Mouse (Mus musculus) kidney, adult 2 months (tissue): ENCODE results near the gene Vdr. TPM values are rescaled to one million over a fixed set of nuclear protein-coding genes. Genes with fewer than 3 reads are reported as not detected.

Source experiments
- DNase-seq: peaks from one replicate; pipeline ENCODE4 v3.0.0; 2021
- H3K27ac ChIP-seq: fragments of 200-500 bp; 2 replicates; pipeline ENCODE4 v1.5.1; 2012; ENCODE audit warnings: low read depth, low read length, control low read depth, inconsistent platforms; ENCODE audit not compliant: insufficient read depth
- H3K27me3 ChIP-seq: fragments of 200-500 bp; replicated peaks from 2 replicates; pipeline ENCODE4 v1.6.1; 2012; ENCODE audit warnings: mild to moderate bottlenecking, moderate library complexity, low read length, inconsistent platforms; ENCODE audit not compliant: control insufficient read depth, insufficient read depth
- H3K36me3 ChIP-seq: fragments of 200-500 bp; 2 replicates; pipeline ENCODE4 v1.6.1; 2012; ENCODE audit warnings: mild to moderate bottlenecking, moderate library complexity, low read length, inconsistent platforms; ENCODE audit not compliant: control insufficient read depth, insufficient read depth
- H3K4me1 ChIP-seq: fragments of 200-500 bp; 2 replicates; pipeline ENCODE4 v1.6.1; 2011; ENCODE audit warnings: low read length; ENCODE audit not compliant: control insufficient read depth, insufficient read depth
- H3K4me3 ChIP-seq: fragments of 200-500 bp; 2 replicates; pipeline ENCODE4 v1.5.1; 2011; ENCODE audit warnings: mild to moderate bottlenecking, low read depth, low read length, control low read depth; ENCODE audit not compliant: insufficient read depth
- CTCF ChIP-seq: fragments of 200-500 bp; conservative IDR thresholded peaks from 2 replicates; pipeline ENCODE4 v1.5.1; 2011; ENCODE audit warnings: low read depth, mild to moderate bottlenecking, control low read depth, low read length, moderate library complexity, mixed read lengths; ENCODE audit not compliant: insufficient read depth, insufficient read length
- POLR2A ChIP-seq: fragments of 200-500 bp; IDR thresholded peaks from one replicate; pipeline ENCODE4 v1.6.1; 2011; ENCODE audit warnings: low read depth, low read length, control low read depth
- WGBS: fragments of 180-500 bp; shearing (Covaris S2); methylation state at CpG from one replicate; pipeline ENCODE4 v1.1.7; 2018; 5-methylcytosine and 5-hydroxymethylcytosine counted together
- polyA plus RNA-seq: library from polyadenylated mRNA; depleted of rRNA; stranded (reverse); fragments of >200 nt; gene quantifications from 2 replicates; pipeline ENCODE4 v1.2.3, GENCODE M21; 2012; rRNA removed

Vdr gene
- polyA plus RNA-seq = 96.6 and 114 TPM in 2 replicates

DNA sequence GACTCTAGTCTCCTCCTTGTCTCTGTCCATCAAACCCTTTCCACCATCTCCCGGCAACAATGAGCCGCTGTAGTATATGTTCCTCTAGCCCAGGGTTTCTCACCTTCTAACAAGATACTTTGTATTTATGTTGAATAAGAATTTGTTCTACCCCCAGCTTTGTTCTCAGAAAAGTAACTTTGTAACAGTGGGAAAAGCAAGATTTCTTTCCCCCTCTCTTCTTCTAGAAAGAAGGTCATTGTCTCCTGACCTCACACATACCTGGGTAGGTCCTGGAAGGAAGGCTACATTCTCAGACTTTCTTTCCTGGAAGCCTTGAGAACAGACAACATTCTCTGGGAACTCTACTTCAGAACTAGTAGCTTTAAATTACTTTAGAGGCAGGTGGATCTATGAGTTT lies at the start of gene Vdr:
Vdr (minus strand) TSS at position 101 of the 400 bp plus-strand sequence.
- DNase-seq = no peak
- TF ChIP-seq POLR2A (no peak), CTCF (no peak)
- no peak within 1 kb of the TSS for H3K27ac ChIP-seq
- H3K4me1 ChIP-seq = no peaks in the 10 kb centered on the region; the same call in 1 of the 2 replicates
- H3K36me3 ChIP-seq = no peaks in the 10 kb centered on the region
- 94% methylated on average over 2 of the region's 2 CpGs for WGBS
- H3K4me3 ChIP-seq = no peak within 1 kb of the TSS
- no peaks in the 10 kb centered on the region for H3K27me3 ChIP-seq

DNA sequence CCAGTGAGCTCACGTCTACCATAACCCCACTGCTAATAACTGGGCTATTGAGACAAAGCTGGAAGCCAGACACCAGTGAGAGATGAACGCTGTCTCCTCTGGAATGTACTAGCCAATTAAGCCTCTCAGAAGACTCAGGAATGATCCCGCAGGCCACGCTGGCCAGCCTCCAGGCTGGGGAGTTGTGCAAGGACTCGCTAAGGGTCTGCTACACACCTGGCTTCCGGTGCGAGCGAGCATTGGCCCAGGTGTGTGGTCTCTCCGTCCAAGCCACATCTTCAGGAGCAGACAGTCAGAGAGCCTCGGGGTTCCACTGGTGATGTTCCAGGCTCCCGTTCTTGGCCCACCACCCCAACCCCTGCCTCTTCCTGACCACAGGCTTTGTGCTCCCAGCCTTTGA lies 46.0 kb upstream of the Vdr start:
- Histone ChIP-seq H3K4me1 (peaks cover 5% of the 10 kb centered on the region; the same call in 1 of the 2 replicates), H3K27me3 (no peaks in the 10 kb centered on the region), H3K4me3 (no peak overlapping the region), H3K36me3 (no peaks in the 10 kb centered on the region), H3K27ac (no peak overlapping the region)
- no peak for DNase-seq
- WGBS = 78% methylated on average over 11 of the region's 11 CpGs
- TF ChIP-seq CTCF (no peak), POLR2A (no peak)

DNA sequence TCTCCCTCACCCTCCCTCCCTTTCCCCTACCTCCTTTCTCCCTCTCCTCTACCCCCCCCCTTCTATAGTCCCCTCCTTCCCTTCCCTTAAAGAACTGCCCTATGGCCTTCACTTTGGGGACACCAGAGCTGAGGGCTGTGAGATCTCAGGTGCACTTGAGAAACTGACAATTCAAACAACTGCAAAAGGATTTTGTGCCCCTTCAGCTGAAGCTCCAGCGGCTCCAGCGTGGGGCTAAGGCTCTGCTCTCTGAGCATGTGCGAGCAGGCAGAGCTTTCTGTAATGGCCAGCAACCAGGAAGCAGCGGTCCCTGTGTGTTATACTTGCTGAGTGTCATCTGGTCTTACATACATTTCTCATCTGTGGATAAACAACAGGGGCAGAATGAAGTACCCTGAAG lies 45.3 kb upstream of the Vdr start:
- H3K4me1 ChIP-seq = peaks cover 5% of the 10 kb centered on the region; the same call in 1 of the 2 replicates
- no peak overlapping the region for H3K4me3 ChIP-seq
- no peaks in the 10 kb centered on the region for H3K36me3 ChIP-seq
- 53% methylated on average over 4 of the region's 4 CpGs for WGBS
- no peaks in the 10 kb centered on the region for H3K27me3 ChIP-seq
- no peak for DNase-seq
- no peak overlapping the region for H3K27ac ChIP-seq
- TF ChIP-seq POLR2A (no peak), CTCF (no peak)

DNA sequence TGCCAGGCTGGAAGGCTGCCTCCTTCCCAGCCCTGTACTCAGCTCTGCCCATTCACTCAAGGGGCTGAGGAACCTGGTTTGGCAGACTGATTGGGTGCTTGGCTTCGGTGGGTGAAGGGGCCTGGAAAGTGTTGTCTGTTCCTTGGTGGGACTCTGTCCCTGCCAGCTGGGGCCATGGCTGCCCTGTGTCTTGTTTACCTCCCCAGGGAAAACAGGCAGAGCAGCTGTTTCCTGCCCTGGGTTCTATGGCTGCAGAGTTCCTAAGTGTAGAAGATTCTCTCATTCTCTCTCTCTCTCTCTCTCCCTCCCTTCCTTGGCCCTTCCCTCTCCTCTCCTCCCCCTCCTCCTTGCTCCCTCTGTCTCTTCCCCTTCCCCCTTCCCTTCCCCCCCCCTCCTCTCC lies 44.9 kb upstream of the Vdr start:
- H3K27ac ChIP-seq = no peak overlapping the region
- TF ChIP-seq CTCF (no peak), POLR2A (no peak)
- 63% methylated on average over 1 of the region's 1 CpGs for WGBS
- peaks cover 5% of the 10 kb centered on the region; the same call in 1 of the 2 replicates for H3K4me1 ChIP-seq
- no peaks in the 10 kb centered on the region for H3K27me3 ChIP-seq
- no peaks in the 10 kb centered on the region for H3K36me3 ChIP-seq
- no peak for DNase-seq
- H3K4me3 ChIP-seq = no peak overlapping the region

DNA sequence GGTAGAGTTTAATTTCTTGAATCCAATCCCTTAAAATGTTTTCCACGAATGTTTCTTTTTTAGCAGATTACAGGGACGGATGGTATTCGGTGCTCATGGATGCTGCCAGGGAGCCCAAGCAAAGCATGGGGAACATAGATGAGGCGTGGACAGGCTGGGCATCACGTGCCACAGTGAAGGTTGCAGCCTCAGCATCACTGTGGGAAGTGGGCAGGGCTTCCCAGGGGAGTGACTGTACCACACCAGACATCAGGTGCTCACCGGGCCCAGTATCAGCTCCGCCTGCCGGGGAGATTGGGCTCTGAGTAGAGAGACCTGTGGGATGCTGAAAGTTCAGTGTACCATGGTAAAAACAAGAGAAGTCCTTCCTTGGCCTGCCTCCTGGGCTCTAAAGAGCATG lies 44.2 kb upstream of the Vdr start:
- Histone ChIP-seq H3K27ac (no peak overlapping the region), H3K27me3 (no peaks in the 10 kb centered on the region), H3K4me3 (no peak overlapping the region), H3K4me1 (peaks cover 5% of the 10 kb centered on the region; the same call in 1 of the 2 replicates), H3K36me3 (no peaks in the 10 kb centered on the region)
- WGBS = 80% methylated on average over 8 of the region's 8 CpGs
- DNase-seq = peak; percentile 27
- no peak for TF ChIP-seq POLR2A
- TF ChIP-seq CTCF = no peak

DNA sequence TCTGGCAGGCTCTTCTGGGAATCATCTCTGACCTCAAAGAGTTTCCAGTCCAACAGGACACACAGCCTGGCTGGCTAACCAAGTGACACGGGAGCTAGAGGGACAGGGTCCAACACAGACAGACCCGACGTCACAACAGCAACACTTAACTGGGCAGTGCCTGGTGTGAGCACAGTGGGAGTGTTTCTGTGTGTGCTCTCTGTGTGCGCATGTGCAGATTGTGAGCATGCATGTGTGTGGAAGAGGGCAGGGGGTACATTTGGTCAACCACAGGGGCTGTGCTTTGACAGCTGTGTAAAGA lies 42.4 kb upstream of the Vdr start:
- peaks cover 5% of the 10 kb centered on the region; the same call in 1 of the 2 replicates for H3K4me1 ChIP-seq
- no peak overlapping the region for H3K4me3 ChIP-seq
- no peak overlapping the region for H3K27ac ChIP-seq
- TF ChIP-seq CTCF = no peak
- no peak for TF ChIP-seq POLR2A
- no peaks in the 10 kb centered on the region for H3K36me3 ChIP-seq
- H3K27me3 ChIP-seq = no peaks in the 10 kb centered on the region
- 56% methylated on average over 4 of the region's 4 CpGs for WGBS
- peak; percentile 59 for DNase-seq

DNA sequence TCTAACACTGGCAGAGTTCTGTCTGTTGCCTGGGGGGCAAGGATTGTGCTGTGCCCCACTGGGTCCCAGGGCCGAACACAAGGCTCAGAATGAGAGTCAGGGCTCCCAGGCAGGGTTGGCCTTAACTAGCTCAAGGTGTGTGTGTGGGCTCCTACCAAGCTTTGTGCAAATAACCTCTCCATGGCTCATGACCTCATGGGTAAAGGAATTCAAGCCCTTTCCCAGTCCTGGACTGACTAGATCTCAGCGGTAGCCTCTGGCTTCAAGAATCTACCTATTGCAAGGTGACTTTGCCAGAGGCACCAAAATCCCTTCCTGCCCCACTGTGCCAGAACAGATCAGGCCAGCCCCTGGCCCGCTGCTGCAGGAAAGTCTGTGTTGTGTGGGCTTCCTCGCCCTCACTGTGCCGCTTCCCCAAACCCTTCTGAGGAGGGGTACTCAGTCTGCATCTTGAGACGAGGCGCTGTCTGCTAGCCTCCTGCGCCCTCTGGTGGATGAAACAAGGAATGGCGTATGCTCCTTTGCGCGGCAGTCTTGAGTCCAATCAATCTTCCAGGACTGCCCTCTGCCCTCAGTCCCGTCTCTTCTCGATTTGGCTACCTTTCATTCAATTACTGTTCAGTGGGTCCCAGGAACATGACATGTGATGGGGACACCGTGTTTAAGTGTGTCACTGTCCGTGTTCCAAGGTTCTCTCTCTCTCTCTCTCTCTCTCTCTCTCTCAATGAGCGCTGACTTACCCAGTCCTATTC lies 41.9 kb upstream of the Vdr start:
- TF ChIP-seq CTCF = peak; percentile 94
- no peak for TF ChIP-seq POLR2A
- H3K4me1 ChIP-seq = peaks cover 5% of the 10 kb centered on the region; the same call in 1 of the 2 replicates
- peak overlapping the region; percentile 14; the same call in 1 of the 2 replicates for H3K27ac ChIP-seq
- no peaks in the 10 kb centered on the region for H3K27me3 ChIP-seq
- no peaks in the 10 kb centered on the region for H3K36me3 ChIP-seq
- no peak overlapping the region for H3K4me3 ChIP-seq
- peak; percentile 76 for DNase-seq
- 13% methylated on average over 16 of the region's 16 CpGs for WGBS
